Mouse (Mus musculus): ENCODE measurements around the gene Grm6. TPM values are rescaled to one million over a fixed set of nuclear protein-coding genes. Genes with fewer than 3 reads are reported as not detected.

Grm6 gene
- 0.10 TPM in 1 of 2 replicates, not detected in the other for polyA plus RNA-seq (2012; rRNA removed)

GRCm38 (mm10) chr11:50850177-50850735 lies at the start of gene Grm6:
Gene Grm6, plus strand, starts transcription at chr11:50850685.

GRCm38 (mm10) chr11:50827010-50827953 lies 23.2 kb upstream of the Grm6 start, which contains the start of gene Zfp354c:
Gene Zfp354c, minus strand, starts transcription at chr11:50827724.

GRCm38 (mm10) chr11:50841023-50841735 lies 9.3 kb upstream of the Grm6 start, which contains the start of gene Zfp879:
Gene Zfp879, minus strand, starts transcription at chr11:50841552.

GRCm38 (mm10) chr11:50887390-50888128 lies 37.1 kb downstream of the Grm6 start, which contains the start of gene Zfp454:
Gene Zfp454, minus strand, starts transcription at chr11:50887651.

Other genes with a start within 250 kb of the Grm6 start
- gene Adamts2, start 248.6 kb upstream of the Grm6 start, polyA plus RNA-seq (2012; rRNA removed): 126 and 140 TPM in 2 replicates
- 2.5 and 3.9 TPM in 2 replicates for gene Zfp354c, start 23.0 kb upstream of the Grm6 start, polyA plus RNA-seq (2012; rRNA removed)
- 0.33 and 0.41 TPM in 2 replicates for gene Zfp879, start 9.1 kb upstream of the Grm6 start, polyA plus RNA-seq (2012; rRNA removed)
- gene Zfp454, start 37.0 kb downstream of the Grm6 start, polyA plus RNA-seq (2012; rRNA removed): 0.96 and 1.4 TPM in 2 replicates
- 1.9 and 2.1 TPM in 2 replicates for gene Zfp2, start 65.5 kb downstream of the Grm6 start, polyA plus RNA-seq (2012; rRNA removed)
- 0.13 and 0.14 TPM in 2 replicates for gene Zfp354b, start 80.9 kb downstream of the Grm6 start, polyA plus RNA-seq (2012; rRNA removed)
- not detected in 2 replicates for gene 4933414I15Rik, start 93.1 kb downstream of the Grm6 start, polyA plus RNA-seq (2012; rRNA removed)
- 0.25 and 1.1 TPM in 2 replicates for gene Prop1, start 103.1 kb downstream of the Grm6 start, polyA plus RNA-seq (2012; rRNA removed)
- gene Olfr1378, start 115.8 kb downstream of the Grm6 start, polyA plus RNA-seq (2012; rRNA removed): not detected in 2 replicates
- not detected in 2 replicates for gene Olfr1377, start 131.3 kb downstream of the Grm6 start, polyA plus RNA-seq (2012; rRNA removed)
- gene Olfr51, start 152.9 kb downstream of the Grm6 start, polyA plus RNA-seq (2012; rRNA removed): not detected in 2 replicates
- gene Olfr54, start 163.6 kb downstream of the Grm6 start, polyA plus RNA-seq (2012; rRNA removed): not detected in 2 replicates
- gene Olfr1375, start 197.4 kb downstream of the Grm6 start, polyA plus RNA-seq (2012; rRNA removed): not detected in 2 replicates
- 3.1 and 3.9 TPM in 2 replicates for gene Zfp354a, start 208.6 kb downstream of the Grm6 start, polyA plus RNA-seq (2012; rRNA removed)

Data from ovary, adult 2 months (tissue).